Mouse (Mus musculus) liver, embryonic 14.5 days (tissue): ENCODE results near the gene Casp8.

ENCODE experiments used
- CTCF ChIP-seq: IDR thresholded peaks from 2 replicates; pipeline ENCODE4 v1.5.1; 2016; ENCODE audit warnings: antibody characterized with exemption, low read depth, control low read depth
- EP300 ChIP-seq: IDR thresholded peaks from 2 replicates; pipeline ENCODE4 v1.6.1; 2016; ENCODE audit warnings: antibody characterized with exemption, low read depth

DNA sequence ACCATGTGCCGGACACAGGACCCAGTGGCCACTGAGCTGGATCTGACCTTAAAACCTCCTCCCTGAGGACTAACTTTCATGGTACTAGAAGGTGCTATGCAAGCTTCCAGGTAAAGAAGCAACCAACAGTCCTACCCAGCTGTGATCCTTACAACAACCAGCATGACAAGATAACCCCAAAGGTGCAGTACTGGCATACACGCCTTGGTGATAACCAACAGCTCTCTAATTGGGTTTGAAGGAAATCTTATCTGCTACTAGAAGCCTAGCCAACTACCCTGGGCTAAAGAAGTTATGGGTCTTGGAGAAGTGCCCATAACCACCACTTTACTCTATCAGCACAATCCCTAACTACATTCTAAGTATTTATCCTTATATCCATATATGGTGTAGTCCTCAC, 8.9 kb upstream of the Casp8 start:
- TF ChIP-seq CTCF (no peak), EP300 (no peak)
